Mouse (Mus musculus): ENCODE measurements around the gene Adgrd1. TPM values are rescaled to one million over a fixed set of nuclear protein-coding genes. Genes with fewer than 3 reads are reported as not detected.
A peak's percentile ranks its signal among the peaks of the same experiment; 100 is the strongest.

Gene Adgrd1
- total and polyA plus RNA-seq, 3 experiments: 0.04 to 0.07 TPM; not detected in 1

DNA sequence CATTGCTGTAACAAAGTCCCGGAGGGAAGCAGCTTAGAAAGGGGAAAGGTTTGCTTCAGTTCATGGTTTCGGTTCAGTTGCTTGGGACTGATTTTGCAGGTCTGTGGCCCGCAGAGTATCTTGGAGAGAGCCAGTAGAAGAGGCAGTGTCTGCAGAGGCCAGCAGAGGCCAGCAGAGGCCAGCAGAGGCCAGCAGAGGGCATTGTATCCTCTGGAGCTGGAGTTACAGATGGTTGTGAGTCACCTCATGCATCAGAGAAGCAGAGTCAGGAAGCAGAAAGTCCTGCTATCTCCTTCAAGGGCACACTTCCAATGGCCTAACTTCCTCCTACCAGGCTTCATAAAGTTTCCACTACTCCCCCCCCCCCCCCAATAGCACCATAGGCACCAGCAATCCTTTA is 37.4 kb upstream of the Adgrd1 start:
- dilution Hi-C loops (cut with MboI; ENCODE audit: extremely low pct_ligation_motif_present, extremely low pct_unique_long_range_greater_than_20kb, low sequenced_read_pairs) (no loop called here), in situ Hi-C loops (cut with MboI; ENCODE audit: low pct_ligation_motif_present, low pct_unique_long_range_greater_than_20kb, low sequenced_read_pairs) (no loop called here)
- H3K9me3 ChIP-seq (replicated peaks; ENCODE audit: low read length): peaks cover 5% of the 10 kb centered on the region
- DNase-seq (ENCODE audit: extremely low read depth): no peak
- no peak for TF ChIP-seq CTCF (conservative IDR thresholded peaks at IDR 0.05 in 1 of 2, IDR thresholded peaks at IDR 0.05 in 1 of 2; ENCODE audit: low read depth in 2 of 2, low read length in 2 of 2)
- TF ChIP-seq TBP (conservative IDR thresholded peaks at IDR 0.05; ENCODE audit: low read depth, low read length): no peak
- no peak for TF ChIP-seq MEF2A (IDR thresholded peaks at IDR 0.05; ENCODE audit: borderline replicate concordance, low read depth, low read length)
- TF ChIP-seq JUND (conservative IDR thresholded peaks at IDR 0.05; ENCODE audit: low read depth, low read length): no peak
- no peak for TF ChIP-seq HCFC1 (IDR thresholded peaks at IDR 0.05; ENCODE audit: low read depth, low read length)
- TF ChIP-seq NRF1 (IDR thresholded peaks at IDR 0.05; ENCODE audit: low read depth, low read length): no peak
- no peak for TF ChIP-seq MXI1 (IDR thresholded peaks at IDR 0.05; ENCODE audit: low read depth, low read length)
- TF ChIP-seq RAD21 (IDR thresholded peaks at IDR 0.05; ENCODE audit: low read depth, low read length): no peak; the same call in 1 of the 2 replicates
- no peak for TF ChIP-seq CHD2 (IDR thresholded peaks at IDR 0.05; ENCODE audit: low read length)
- no peak for TF ChIP-seq MAX (IDR thresholded peaks at IDR 0.05; ENCODE audit: low read length)
- no peak for TF ChIP-seq GABPA (IDR thresholded peaks at IDR 0.05; ENCODE audit: insufficient replicate concordance, low read depth, low read length)
- no peak for TF ChIP-seq EP300 (IDR thresholded peaks at IDR 0.05; ENCODE audit: low read length)
- TF ChIP-seq ZC3H11A (IDR thresholded peaks at IDR 0.05; ENCODE audit: low read depth, low read length): no peak
- TF ChIP-seq MAFK (IDR thresholded peaks at IDR 0.05; ENCODE audit: insufficient replicate concordance, low read length): no peak
- H3K36me3 ChIP-seq (replicated peaks in 1 of 2; ENCODE audit: control insufficient read depth in 1 of 2, insufficient read depth in 1 of 2, low read length in 1 of 2): no peaks in the 10 kb centered on the region
- H3K4me3 ChIP-seq (replicated peaks in 1 of 3; ENCODE audit: low read depth in 2 of 3, low read length in 2 of 3, poor library complexity in 1 of 3): no peak overlapping the region
- H3K9ac ChIP-seq (ENCODE audit: insufficient read depth, low read depth): no peak overlapping the region
- no peak overlapping the region for H3K4me2 ChIP-seq (ENCODE audit: insufficient read depth, low read depth, poor library complexity, severe bottlenecking)
- peaks cover 0 to 5% of the 10 kb centered on the region in 2 experiments; a peak in 2 of 4 replicates for H3K4me1 ChIP-seq (ENCODE audit: control insufficient read depth in 1 of 2, insufficient read depth in 2 of 2)
- H3K27ac ChIP-seq (ENCODE audit: insufficient read depth, low read depth): no peak overlapping the region
- H3K79me2 ChIP-seq (replicated peaks; ENCODE audit: control insufficient read depth, extremely low read depth, insufficient read depth, poor library complexity, severe bottlenecking): no peaks in the 10 kb centered on the region
- peaks cover 47% of the 10 kb centered on the region for H3K27me3 ChIP-seq (replicated peaks)

DNA sequence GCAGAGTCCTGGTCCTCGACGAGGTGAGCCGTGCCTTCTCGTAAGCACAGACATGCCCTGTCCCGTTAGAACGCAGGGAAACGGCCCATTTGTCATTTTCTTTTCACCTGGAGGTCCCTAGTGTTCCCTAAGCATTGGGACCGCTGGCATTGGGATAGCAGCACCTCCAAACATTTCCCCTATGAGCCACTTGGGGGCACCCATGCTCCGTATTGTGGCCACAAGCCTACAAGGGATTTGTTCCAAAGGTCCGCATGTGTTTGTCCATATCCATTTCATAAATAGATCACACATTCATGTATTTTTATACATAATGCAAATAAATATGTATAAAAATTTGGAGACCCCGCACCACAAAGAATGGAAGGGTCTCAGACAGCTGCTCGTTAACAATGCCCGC is 35.0 kb upstream of the Adgrd1 start:
- no peaks in the 10 kb centered on the region for H3K36me3 ChIP-seq (replicated peaks in 1 of 2; ENCODE audit: control insufficient read depth in 1 of 2, insufficient read depth in 1 of 2, low read length in 1 of 2)
- H3K9me3 ChIP-seq (replicated peaks; ENCODE audit: low read length): peaks cover 5% of the 10 kb centered on the region
- no peak overlapping the region for H3K27ac ChIP-seq (ENCODE audit: insufficient read depth, low read depth)
- dilution Hi-C loops (cut with MboI; ENCODE audit: extremely low pct_ligation_motif_present, extremely low pct_unique_long_range_greater_than_20kb, low sequenced_read_pairs): no loop called here
- H3K4me1 ChIP-seq (ENCODE audit: control insufficient read depth in 1 of 2, insufficient read depth in 2 of 2): peaks cover 0 to 27% of the 10 kb centered on the region in 2 experiments; a peak in 2 of 4 replicates
- in situ Hi-C loops (cut with MboI; ENCODE audit: low pct_ligation_motif_present, low pct_unique_long_range_greater_than_20kb, low sequenced_read_pairs): loop anchor here (5.0 to 10.0 kb wide), 3 partner anchors 116 to 523 kb away; partner anchors contain the start of gene Mmp17
- DNase-seq (ENCODE audit: extremely low read depth): peak; percentile 48
- H3K4me2 ChIP-seq (ENCODE audit: insufficient read depth, low read depth, poor library complexity, severe bottlenecking): no peak overlapping the region
- H3K9ac ChIP-seq (ENCODE audit: insufficient read depth, low read depth): no peak overlapping the region
- H3K4me3 ChIP-seq (replicated peaks in 1 of 3; ENCODE audit: low read depth in 2 of 3, low read length in 2 of 3, poor library complexity in 1 of 3): no peak overlapping the region
- TF ChIP-seq CHD1 (IDR thresholded peaks at IDR 0.05; ENCODE audit: low read depth, low read length) (no peak), TCF12 (IDR thresholded peaks at IDR 0.05; ENCODE audit: low read depth, low read length) (no peak), MAX (IDR thresholded peaks at IDR 0.05; ENCODE audit: low read length) (no peak), UBTF (IDR thresholded peaks at IDR 0.05; ENCODE audit: low read depth, low read length) (no peak), CTCF (conservative IDR thresholded peaks at IDR 0.05 in 1 of 2, IDR thresholded peaks at IDR 0.05 in 1 of 2; ENCODE audit: low read depth in 2 of 2, low read length in 2 of 2) (peak; percentile 56 to 64), RAD21 (IDR thresholded peaks at IDR 0.05; ENCODE audit: low read depth, low read length) (peak; percentile 71), NRF1 (IDR thresholded peaks at IDR 0.05; ENCODE audit: low read depth, low read length) (no peak), SMC3 (IDR thresholded peaks at IDR 0.05; ENCODE audit: low read depth, low read length) (peak; percentile 25), HCFC1 (IDR thresholded peaks at IDR 0.05; ENCODE audit: low read depth, low read length) (no peak)
- H3K79me2 ChIP-seq (replicated peaks; ENCODE audit: control insufficient read depth, extremely low read depth, insufficient read depth, poor library complexity, severe bottlenecking): no peaks in the 10 kb centered on the region
- peaks cover 35% of the 10 kb centered on the region for H3K27me3 ChIP-seq (replicated peaks)
